Comparison of ENCODE assay signal across 7 mouse cellular contexts in the genomic region with DNA sequence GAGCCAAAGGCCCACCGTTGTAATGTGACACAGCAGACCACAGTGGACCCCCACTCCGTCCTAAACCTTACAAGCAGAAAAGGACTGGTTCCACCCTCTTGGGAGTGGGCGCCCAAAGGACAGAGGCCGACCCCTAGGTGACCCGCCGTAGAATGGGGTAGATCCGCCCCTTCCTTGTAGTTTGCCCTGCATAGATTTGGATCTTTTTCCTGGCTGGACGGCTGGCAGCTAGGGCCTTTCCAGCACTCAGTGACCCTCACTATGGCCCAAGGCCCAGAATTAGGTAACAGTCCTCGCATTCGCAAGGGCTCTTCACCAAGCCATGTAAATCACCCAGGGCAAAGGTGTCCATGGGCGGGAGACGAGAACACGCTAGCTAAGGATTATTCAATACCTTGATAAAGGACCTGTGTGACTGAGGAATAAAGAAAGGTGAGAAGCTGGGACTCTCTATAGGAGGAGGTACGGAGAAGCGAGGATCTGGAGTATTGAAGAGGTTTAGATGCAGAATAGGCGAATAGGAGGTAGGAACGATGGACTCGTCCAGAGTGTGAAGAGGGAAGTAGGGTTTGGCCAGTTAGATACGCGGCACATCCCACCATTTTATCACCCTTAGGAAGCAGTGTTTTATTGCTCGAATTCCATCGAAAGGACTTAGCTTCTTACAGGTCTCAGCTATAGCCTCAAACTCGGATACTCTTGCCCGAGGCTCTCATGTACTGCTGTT. TPM values are rescaled to one million over a fixed set of nuclear protein-coding genes. Genes with fewer than 3 reads are reported as not detected.
DNase-seq lines count a peak whose midpoint lies in the region; ATAC-seq and TF ChIP-seq lines count a peak whose summit lies in the region.

No protein-coding gene starts in this region.

- H3K9me3 ChIP-seq in MEL (replicated peaks; ENCODE audit: insufficient read depth, low read length): no peaks in the 10 kb centered on the region
- no peaks in the 10 kb centered on the region for H3K9me3 ChIP-seq in forebrain, embryonic 16.5 days (ENCODE audit: control insufficient read depth, low read length)
- no peaks in the 10 kb centered on the region for H3K9me3 ChIP-seq in midbrain, embryonic 11.5 days (ENCODE audit: control insufficient read depth, low read length)

- H3K9ac ChIP-seq in MEL (ENCODE audit: control insufficient read depth, low read depth, low read length, poor library complexity, severe bottlenecking): peak overlapping the region; percentile 98
- peak overlapping the region; percentile 62 for H3K9ac ChIP-seq in forebrain, embryonic 16.5 days (replicated peaks; ENCODE audit: low read depth, low read length)
- H3K9ac ChIP-seq in midbrain, embryonic 11.5 days (ENCODE audit: low read length): peak overlapping the region; percentile 96

- no peak for TF ChIP-seq POLR2A in MEL (IDR thresholded peaks at IDR 0.05; ENCODE audit: control insufficient read depth in 1 of 2, insufficient read depth in 1 of 2, low read depth in 1 of 2, low read length in 2 of 2, poor library complexity in 1 of 2)

- H3K79me2 ChIP-seq in MEL (ENCODE audit: control insufficient read depth, insufficient read depth, low read length, poor library complexity): peaks cover 53% of the 10 kb centered on the region

- no peak for TF ChIP-seq RAD21 in MEL (IDR thresholded peaks at IDR 0.05; ENCODE audit: low read depth, low read length)

- DNase-seq in CD4-positive helper T cell, adult 2 months (ENCODE audit: low read depth, low spot score): peak; percentile 41
- peak; percentile 78 for DNase-seq in MEL (ENCODE audit: low read depth, low spot score)
- peak; percentile 79 for DNase-seq in kidney, postnatal 14 days
- no peak for DNase-seq in midbrain, embryonic 11.5 days (ENCODE audit: low spot score, missing footprints)
- DNase-seq in thymus, postnatal 4 days: no peak
- DNase-seq in frontal cortex, postnatal 14 days (ENCODE audit: low spot score in 2 of 2): no peak

- H3K36me3 ChIP-seq in MEL (ENCODE audit: control insufficient read depth in 1 of 2, insufficient read depth in 2 of 2, low read length in 2 of 2): peaks cover 0 to 10% of the 10 kb centered on the region in 2 experiments; a peak in 2 of 4 replicates
- peaks cover 8% of the 10 kb centered on the region for H3K36me3 ChIP-seq in forebrain, embryonic 16.5 days (ENCODE audit: control insufficient read depth, insufficient read depth)
- H3K36me3 ChIP-seq in midbrain, embryonic 11.5 days (ENCODE audit: control insufficient read depth, insufficient read depth, low read length): peaks cover 7% of the 10 kb centered on the region

- 16% methylated on average over 24 of the region's 24 CpGs for WGBS in forebrain, embryonic 16.5 days
- WGBS in midbrain, embryonic 11.5 days: 17% methylated on average over 24 of the region's 24 CpGs

- peaks cover 6 to 26% of the 10 kb centered on the region in 2 experiments; a peak in 3 of 4 replicates for H3K4me1 ChIP-seq in MEL (ENCODE audit: control insufficient read depth in 1 of 2, insufficient read depth in 2 of 2, low read length in 2 of 2)
- peaks cover 43% of the 10 kb centered on the region for H3K4me1 ChIP-seq in forebrain, embryonic 16.5 days (replicated peaks; ENCODE audit: control insufficient read depth, insufficient read depth, low read length)
- H3K4me1 ChIP-seq in midbrain, embryonic 11.5 days (ENCODE audit: control insufficient read depth, insufficient read depth, low read length): peaks cover 26% of the 10 kb centered on the region

- peak overlapping the region; percentile 87 for H3K27ac ChIP-seq in MEL (ENCODE audit: control insufficient read depth, low read depth, low read length)
- H3K27ac ChIP-seq in forebrain, embryonic 16.5 days (ENCODE audit: low read length): peak overlapping the region; percentile 68
- peak overlapping the region; percentile 88 for H3K27ac ChIP-seq in midbrain, embryonic 11.5 days (ENCODE audit: low read depth, low read length)

- no peak for TF ChIP-seq CTCF in MEL (IDR thresholded peaks at IDR 0.05 in 2 of 3, conservative IDR thresholded peaks at IDR 0.05 in 1 of 3; ENCODE audit: control insufficient read depth in 1 of 3, insufficient read depth in 1 of 3, low read depth in 2 of 3, low read length in 3 of 3, poor library complexity in 1 of 3, severe bottlenecking in 1 of 3)

- no peak for TF ChIP-seq EP300 in MEL (IDR thresholded peaks at IDR 0.05; ENCODE audit: low read depth in 1 of 2, low read length in 2 of 2)

- ATAC-seq in forebrain, embryonic 16.5 days: no peak
- no peak for ATAC-seq in midbrain, embryonic 11.5 days (ENCODE audit: low FRiP score)

- peak overlapping the region; percentile 95 to 99 for H3K4me3 ChIP-seq in MEL (ENCODE audit: control insufficient read depth in 1 of 2, insufficient read depth in 1 of 2, low read depth in 2 of 2, low read length in 2 of 2)
- peak overlapping the region; percentile 94 for H3K4me3 ChIP-seq in forebrain, embryonic 16.5 days (replicated peaks; ENCODE audit: low read length)
- peak overlapping the region; percentile 99 for H3K4me3 ChIP-seq in midbrain, embryonic 11.5 days (ENCODE audit: low read depth, low read length)

- H3K4me2 ChIP-seq in forebrain, embryonic 16.5 days (ENCODE audit: low read length): peak overlapping the region; percentile 71
- peak overlapping the region; percentile 97 for H3K4me2 ChIP-seq in midbrain, embryonic 11.5 days

- H3K27me3 ChIP-seq in MEL (ENCODE audit: control insufficient read depth in 1 of 2, insufficient read depth in 2 of 2, low read length in 2 of 2): no peaks in the 10 kb centered on the region
- no peaks in the 10 kb centered on the region for H3K27me3 ChIP-seq in forebrain, embryonic 16.5 days (replicated peaks; ENCODE audit: control insufficient read depth, insufficient read depth, low read length)
- no peaks in the 10 kb centered on the region for H3K27me3 ChIP-seq in midbrain, embryonic 11.5 days (ENCODE audit: control insufficient read depth, insufficient read depth, low read length)

TF ChIP-seq in MEL, 35 proteins besides CTCF, POLR2A, EP300 and RAD21 (continues in another document):
- no peak for TF ChIP-seq CHD2 (IDR thresholded peaks at IDR 0.05; ENCODE audit: low read length)
- 0 out of 2 replicates have a peak, but pooled peaks have one; percentile 13 for TF ChIP-seq RCOR1 (IDR thresholded peaks at IDR 0.05; ENCODE audit: low read depth, low read length)
- 0 out of 2 replicates have a peak, but pooled peaks have one; percentile 52 for TF ChIP-seq TBP (IDR thresholded peaks at IDR 0.05; ENCODE audit: low read depth, low read length)
- no peak for TF ChIP-seq MAFK (IDR thresholded peaks at IDR 0.05; ENCODE audit: borderline replicate concordance, low read depth, low read length)
- TF ChIP-seq TAL1 (IDR thresholded peaks at IDR 0.05; ENCODE audit: low read length): no peak
- peak; percentile 75; the same call in 1 of the 2 replicates for TF ChIP-seq CHD1 (IDR thresholded peaks at IDR 0.05; ENCODE audit: low read depth, low read length)
- no peak for TF ChIP-seq JUND (IDR thresholded peaks at IDR 0.05; ENCODE audit: low read depth, low read length)
- TF ChIP-seq POLR2AphosphoS5 (IDR thresholded peaks at IDR 0.05; ENCODE audit: borderline replicate concordance, low read depth, low read length): 0 out of 2 replicates have a peak, but pooled peaks have one; percentile 7
- TF ChIP-seq GABPA (IDR thresholded peaks at IDR 0.05; ENCODE audit: low read depth, low read length): no peak
- TF ChIP-seq GATA1 (IDR thresholded peaks at IDR 0.05; ENCODE audit: low read depth, low read length): peak; percentile 23; the same call in 1 of the 2 replicates
- TF ChIP-seq NELFE (IDR thresholded peaks at IDR 0.05; ENCODE audit: low read depth, low read length): no peak
- no peak for TF ChIP-seq ZC3H11A (IDR thresholded peaks at IDR 0.05; ENCODE audit: low read depth, low read length)
- TF ChIP-seq ELF1 (IDR thresholded peaks at IDR 0.05; ENCODE audit: low read depth, low read length): no peak
- 0 out of 2 replicates have a peak, but pooled peaks have one; percentile 2 for TF ChIP-seq ETS1 (IDR thresholded peaks at IDR 0.05; ENCODE audit: low read depth, low read length)

RNA-seq across cellular contexts. Expression of gene Agpat1, which starts 0.6 kb away (rescaled TPM):
- 81.5 and 85.2 TPM in 2 replicates for total RNA-seq in MEL (2012; rRNA removed)
- polyA plus RNA-seq in MEL (2012; ENCODE audit: insufficient read depth in 1 of 2, insufficient read length in 2 of 2, low read depth in 1 of 2, low replicate concordance in 2 of 2, missing spikeins in 1 of 2): 100 to 1,000 TPM in 1 of 2 experiments, not detected in 1; 153 TPM
- polyA plus RNA-seq in forebrain, embryonic 16.5 days (2015; fragmentation: Nextera tagmentation; extraction: Ambion mirVana): 93.7 and 104 TPM in 2 replicates
- polyA plus RNA-seq in midbrain, embryonic 11.5 days (2014; fragmentation: Nextera tagmentation; extraction: Ambion mirVana): 68.4 and 75.3 TPM in 2 replicates

RNA-seq across cellular contexts. Expression of gene Rnf5, which starts 1.2 kb away (rescaled TPM):
- total RNA-seq in MEL (2012; rRNA removed): 23.5 and 24.8 TPM in 2 replicates
- polyA plus RNA-seq in MEL (2012; ENCODE audit: insufficient read depth in 1 of 2, insufficient read length in 2 of 2, low read depth in 1 of 2, low replicate concordance in 2 of 2, missing spikeins in 1 of 2): 10 to 100 TPM in 1 of 2 experiments, not detected in 1; 85.1 TPM
- 292 and 328 TPM in 2 replicates for polyA plus RNA-seq in forebrain, embryonic 16.5 days (2015; fragmentation: Nextera tagmentation; extraction: Ambion mirVana)
- polyA plus RNA-seq in midbrain, embryonic 11.5 days (2014; fragmentation: Nextera tagmentation; extraction: Ambion mirVana): 180 and 185 TPM in 2 replicates

RNA-seq across cellular contexts. Expression of gene Ager, which starts 7.0 kb away (rescaled TPM):
- total RNA-seq in MEL (2012; rRNA removed): 0.27 and 0.62 TPM in 2 replicates
- 1 to 10 TPM in 1 of 2 experiments, not detected in 1; 3.7 TPM for polyA plus RNA-seq in MEL (2012; ENCODE audit: insufficient read depth in 1 of 2, insufficient read length in 2 of 2, low read depth in 1 of 2, low replicate concordance in 2 of 2, missing spikeins in 1 of 2)
- polyA plus RNA-seq in forebrain, embryonic 16.5 days (2015; fragmentation: Nextera tagmentation; extraction: Ambion mirVana): 1.5 and 1.6 TPM in 2 replicates
- polyA plus RNA-seq in midbrain, embryonic 11.5 days (2014; fragmentation: Nextera tagmentation; extraction: Ambion mirVana): 1.4 and 1.6 TPM in 2 replicates

RNA-seq across cellular contexts. Expression of gene Egfl8, which starts 11.1 kb away (rescaled TPM):
- 0.56 and 0.89 TPM in 2 replicates for total RNA-seq in MEL (2012; rRNA removed)
- polyA plus RNA-seq in MEL (2012; ENCODE audit: insufficient read depth in 1 of 2, insufficient read length in 2 of 2, low read depth in 1 of 2, low replicate concordance in 2 of 2, missing spikeins in 1 of 2): 1 to 10 TPM in 1 of 2 experiments, not detected in 1; 1.6 TPM
- polyA plus RNA-seq in forebrain, embryonic 16.5 days (2015; fragmentation: Nextera tagmentation; extraction: Ambion mirVana): 7.0 and 7.5 TPM in 2 replicates
- polyA plus RNA-seq in midbrain, embryonic 11.5 days (2014; fragmentation: Nextera tagmentation; extraction: Ambion mirVana): 3.3 and 3.8 TPM in 2 replicates

RNA-seq across cellular contexts. Expression of gene Pbx2, which starts 13.6 kb away (rescaled TPM):
- total RNA-seq in MEL (2012; rRNA removed): 40.3 and 42.4 TPM in 2 replicates
- polyA plus RNA-seq in MEL (2012; ENCODE audit: insufficient read depth in 1 of 2, insufficient read length in 2 of 2, low read depth in 1 of 2, low replicate concordance in 2 of 2, missing spikeins in 1 of 2): 10 to 100 TPM in 1 of 2 experiments, not detected in 1; 76.7 TPM
- 5.3 and 7.6 TPM in 2 replicates for polyA plus RNA-seq in forebrain, embryonic 16.5 days (2015; fragmentation: Nextera tagmentation; extraction: Ambion mirVana)
- 17.3 and 20.1 TPM in 2 replicates for polyA plus RNA-seq in midbrain, embryonic 11.5 days (2014; fragmentation: Nextera tagmentation; extraction: Ambion mirVana)

Comparison
In these comparisons a context has a peak if more than half of its experiments do, and no peak if none do; other contexts are left out.
1. DNase-seq: peak in CD4-positive helper T cell, adult 2 months (single experiment), MEL (single experiment) and kidney, postnatal 14 days (single experiment); none in midbrain, embryonic 11.5 days (single experiment), thymus, postnatal 4 days (single experiment) and frontal cortex, postnatal 14 days (0 of 2).
2. Peak in every context shown above with its lines, with median percentiles within 50 percentile points of each other: H3K27ac ChIP-seq, H3K4me3 ChIP-seq and H3K9ac ChIP-seq.